ENCODE assay signal across 20 mouse cellular contexts in genomic region chr1:91206873-91207272, GRCm38 (mm10). TPM values are rescaled to one million over a fixed set of nuclear protein-coding genes. Genes with fewer than 3 reads are reported as not detected.
DNase-seq lines count a peak whose midpoint lies in the region; ATAC-seq and TF ChIP-seq lines count a peak whose summit lies in the region.
"Had no signal": no experiment of that assay in that cellular context is flagged by ENCODE, and none has a peak within 500 bp of the region (broad histone marks: within the 10 kb centered on the region; RNA-seq: fewer than 3 reads in every experiment).

No protein-coding gene starts in this region.

- no peak for TF ChIP-seq CTCF in left cerebral cortex, adult 2 months (IDR thresholded peaks at IDR 0.05)
- TF ChIP-seq CTCF in bone marrow, adult 2 months (IDR thresholded peaks at IDR 0.05; ENCODE audit: control insufficient read depth, insufficient read depth, low read length) = no peak

- H3K36me3 ChIP-seq in forebrain, embryonic 14.5 days (ENCODE audit: control insufficient read depth, insufficient read depth, low read length) = no peaks in the 10 kb centered on the region
- H3K36me3 ChIP-seq in forebrain, embryonic 13.5 days (ENCODE audit: poor library complexity, severe bottlenecking) = no peaks in the 10 kb centered on the region
- H3K36me3 ChIP-seq: hindbrain, embryonic 12.5 days; limb, embryonic 12.5 days; liver, embryonic 12.5 days; midbrain, embryonic 10.5 days; neural tube, embryonic 12.5 days had no signal

- no peak overlapping the region for H3K4me2 ChIP-seq in forebrain, embryonic 14.5 days (ENCODE audit: low read length)
- no peak overlapping the region for H3K4me2 ChIP-seq in forebrain, embryonic 13.5 days
- H3K4me2 ChIP-seq: heart, embryonic 11.5 days; hindbrain, embryonic 12.5 days; limb, embryonic 12.5 days; liver, embryonic 12.5 days; neural tube, embryonic 12.5 days had no signal

- H3K9me3 ChIP-seq in forebrain, embryonic 14.5 days (replicated peaks; ENCODE audit: control insufficient read depth, low read length) = no peaks in the 10 kb centered on the region
- no peaks in the 10 kb centered on the region for H3K9me3 ChIP-seq in forebrain, embryonic 13.5 days (replicated peaks)
- H3K9me3 ChIP-seq: hindbrain, embryonic 12.5 days; limb, embryonic 12.5 days; liver, embryonic 12.5 days; midbrain, embryonic 10.5 days; neural tube, embryonic 12.5 days had no signal

- no peak for ATAC-seq in forebrain, embryonic 14.5 days
- no peak for ATAC-seq in forebrain, embryonic 13.5 days
- ATAC-seq: liver, embryonic 12.5 days had no signal

- peak; percentile 28 for DNase-seq in forebrain, embryonic 14.5 days (ENCODE audit: low spot score)
- no peak for DNase-seq in left cerebral cortex, adult 2 months (ENCODE audit: extremely low spot score in 1 of 2, low spot score in 2 of 2)
- DNase-seq in left cerebral cortex, postnatal 4 days = no peak
- peak; percentile 72 for DNase-seq in layer of hippocampus, adult 9-10 months (ENCODE audit: low spot score)
- DNase-seq in embryo, embryonic 9.5 days (ENCODE audit: extremely low spot score) = no peak
- DNase-seq in heart, postnatal 4 days = no peak
- DNase-seq: adrenal gland, adult 2 months; cerebellum, adult 11 months; heart, postnatal 10 days; kidney, adult 18-20 months; kidney, postnatal 14 days; lung, adult 2 months had no signal

- no peak overlapping the region; the same call in 1 of the 2 replicates for H3K27ac ChIP-seq in forebrain, embryonic 14.5 days (ENCODE audit: low read depth, low read length)
- no peak overlapping the region for H3K27ac ChIP-seq in forebrain, embryonic 13.5 days
- H3K27ac ChIP-seq in left cerebral cortex, adult 2 months = peak overlapping the region; percentile 95
- peak overlapping the region; percentile 66; the same call in 1 of the 2 replicates for H3K27ac ChIP-seq in bone marrow, adult 2 months (ENCODE audit: control insufficient read depth, insufficient read depth, low read depth, low read length, poor library complexity)
- H3K27ac ChIP-seq: hindbrain, embryonic 12.5 days; limb, embryonic 12.5 days; liver, embryonic 12.5 days; midbrain, embryonic 10.5 days; neural tube, embryonic 12.5 days had no signal

- H3K4me3 ChIP-seq in forebrain, embryonic 14.5 days (ENCODE audit: low read depth, low read length) = no peak overlapping the region
- no peak overlapping the region for H3K4me3 ChIP-seq in forebrain, embryonic 13.5 days
- H3K4me3 ChIP-seq in left cerebral cortex, adult 2 months = no peak overlapping the region
- H3K4me3 ChIP-seq in bone marrow, adult 2 months (replicated peaks; ENCODE audit: control insufficient read depth, low read depth, low read length) = no peak overlapping the region
- H3K4me3 ChIP-seq: hindbrain, embryonic 12.5 days; limb, embryonic 12.5 days; liver, embryonic 12.5 days; midbrain, embryonic 10.5 days; neural tube, embryonic 12.5 days had no signal

- H3K9ac ChIP-seq in forebrain, embryonic 14.5 days (ENCODE audit: low read length) = no peak overlapping the region
- H3K9ac ChIP-seq in forebrain, embryonic 13.5 days = no peak overlapping the region
- H3K9ac ChIP-seq: hindbrain, embryonic 12.5 days; limb, embryonic 12.5 days; liver, embryonic 12.5 days; neural tube, embryonic 12.5 days had no signal

- TF ChIP-seq POLR2A in bone marrow, adult 2 months (IDR thresholded peaks at IDR 0.05; ENCODE audit: borderline replicate concordance, control insufficient read depth, low read depth, low read length) = no peak

- H3K4me1 ChIP-seq in forebrain, embryonic 14.5 days (ENCODE audit: control insufficient read depth, insufficient read depth, low read length) = peaks cover 13% of the 10 kb centered on the region
- peaks cover 14% of the 10 kb centered on the region for H3K4me1 ChIP-seq in forebrain, embryonic 13.5 days
- H3K4me1 ChIP-seq in bone marrow, adult 2 months (ENCODE audit: control insufficient read depth, insufficient read depth, low read length) = peaks cover 4% of the 10 kb centered on the region; the same call in 1 of the 2 replicates
- H3K4me1 ChIP-seq: hindbrain, embryonic 12.5 days; midbrain, embryonic 10.5 days; neural tube, embryonic 12.5 days had no signal

- intact Hi-C loops in left cerebral cortex, adult 2 months (cut with DNase I) = loop anchor here (10.0 kb wide), 1 partner anchor 248 kb away; the partner anchor contains the start of gene Per2
- intact Hi-C loops in left cerebral cortex, postnatal 4 days (cut with DNase I) = no loop called here

- H3K27me3 ChIP-seq in forebrain, embryonic 14.5 days (replicated peaks; ENCODE audit: control insufficient read depth, insufficient read depth, low read length) = no peaks in the 10 kb centered on the region
- H3K27me3 ChIP-seq in forebrain, embryonic 13.5 days = no peaks in the 10 kb centered on the region
- H3K27me3 ChIP-seq: hindbrain, embryonic 12.5 days; liver, embryonic 12.5 days; neural tube, embryonic 12.5 days had no signal

- 69% methylated on average over 5 of the region's 5 CpGs for WGBS in forebrain, embryonic 14.5 days
- WGBS in forebrain, embryonic 13.5 days = 71% methylated on average over 5 of the region's 5 CpGs
- 46% methylated on average over 5 of the region's 5 CpGs for WGBS in bone marrow, adult 2 months

RNA-seq across cellular contexts. Expression of gene Ramp1, which starts 27.3 kb away (rescaled TPM):
- 2.6 and 3.0 TPM in 2 replicates for polyA plus RNA-seq in forebrain, embryonic 14.5 days (2014; fragmentation: Nextera tagmentation; extraction: Ambion mirVana)
- polyA plus RNA-seq in forebrain, embryonic 13.5 days (2015; fragmentation: Nextera tagmentation; extraction: Ambion mirVana) = 0.31 and 0.59 TPM in 2 replicates
- total RNA-seq in left cerebral cortex, adult 2 months (2021) = 10 to 100 TPM; 52.6 to 53.0 TPM
- 10 to 100 TPM; 12.3 to 14.3 TPM for total RNA-seq in left cerebral cortex, postnatal 4 days (2021)
- 12.9 and 22.2 TPM in 2 replicates for polyA plus RNA-seq in bone marrow, adult 2 months (2011; ENCODE audit: insufficient read depth, insufficient read length, low replicate concordance, missing spikeins)
- 10 to 100 TPM; 24.3 to 26.8 TPM for total RNA-seq in heart, postnatal 4 days (2021)

RNA-seq across cellular contexts. Expression of gene Ube2f, which starts 43.2 kb away (rescaled TPM):
- polyA plus RNA-seq in forebrain, embryonic 14.5 days (2014; fragmentation: Nextera tagmentation; extraction: Ambion mirVana) = 73.0 and 78.8 TPM in 2 replicates
- 81.3 and 82.6 TPM in 2 replicates for polyA plus RNA-seq in forebrain, embryonic 13.5 days (2015; fragmentation: Nextera tagmentation; extraction: Ambion mirVana)
- total RNA-seq in left cerebral cortex, adult 2 months (2021) = 10 to 100 TPM; 54.0 to 55.3 TPM
- 10 to 100 TPM; 44.5 to 48.4 TPM for total RNA-seq in left cerebral cortex, postnatal 4 days (2021)
- 48.9 and 62.6 TPM in 2 replicates for polyA plus RNA-seq in bone marrow, adult 2 months (2011; ENCODE audit: insufficient read depth, insufficient read length, low replicate concordance, missing spikeins)
- 10 to 100 TPM; 49.3 to 55.0 TPM for total RNA-seq in heart, postnatal 4 days (2021)

Comparison
In these comparisons a context has a peak if more than half of its experiments do, and no peak if none do; other contexts are left out.
1. DNase-seq: peak in forebrain, embryonic 14.5 days (single experiment) and layer of hippocampus, adult 9-10 months (single experiment); none in left cerebral cortex, adult 2 months (0 of 2), left cerebral cortex, postnatal 4 days (single experiment), embryo, embryonic 9.5 days (single experiment) and heart, postnatal 4 days (single experiment).
2. H3K27ac ChIP-seq: peak in left cerebral cortex, adult 2 months (single experiment) and bone marrow, adult 2 months (single experiment); none in forebrain, embryonic 14.5 days (single experiment) and forebrain, embryonic 13.5 days (single experiment).